Mouse (Mus musculus): ENCODE data around the gene Shf.

- TF ChIP-seq POLR2A (IDR thresholded peaks at IDR 0.05; ENCODE audit: low read depth, low read length) (no peak), CTCF (conservative IDR thresholded peaks at IDR 0.05; ENCODE audit: insufficient read depth, insufficient read length, low read depth, low read length) (no peak)
These were observed 15.2 kb downstream of the Shf start for GRCm38 (mm10) chr2:122353765-122354164.
